Mouse (Mus musculus) neural tube, embryonic 15.5 days (tissue): ENCODE results near the gene Itga11. TPM values are rescaled to one million over a fixed set of nuclear protein-coding genes. Genes with fewer than 3 reads are reported as not detected.
"Not testable (repeated sequence)": the region's sequence is repeated elsewhere in the genome, so short reads cannot be mapped to it uniquely, and the experiment has no call there.

Source experiments
- ATAC-seq: fragments of 200-750 bp; cut with Nextera tagmentation; 2 replicates; pipeline ENCODE4 v1.8.0; 2017; ENCODE audit warnings: mild to moderate bottlenecking, moderate TSS enrichment, moderate library complexity; ENCODE audit not compliant: low FRiP score
- H3K27ac ChIP-seq: fragments of 300-500 bp; sonication (generic); replicated peaks from 2 replicates; pipeline ENCODE4 v1.5.1; 2015; ENCODE audit warnings: mild to moderate bottlenecking, inconsistent platforms
- H3K27me3 ChIP-seq: fragments of 300-500 bp; sonication (generic); replicated peaks from 2 replicates; pipeline ENCODE4 v1.6.1; 2015; ENCODE audit warnings: inconsistent platforms
- H3K36me3 ChIP-seq: fragments of 300-500 bp; sonication (generic); 2 replicates; pipeline ENCODE4 v1.6.1; 2015; ENCODE audit warnings: inconsistent platforms
- H3K4me1 ChIP-seq: fragments of 300-500 bp; sonication (generic); 2 replicates; pipeline ENCODE4 v1.6.1; 2015; ENCODE audit warnings: inconsistent platforms
- H3K4me2 ChIP-seq: fragments of 300-500 bp; sonication (generic); 2 replicates; pipeline ENCODE4 v1.6.1; 2015; ENCODE audit warnings: inconsistent platforms, mild to moderate bottlenecking, moderate library complexity
- H3K4me3 ChIP-seq: fragments of 300-500 bp; sonication (generic); replicated peaks from 2 replicates; pipeline ENCODE4 v1.5.1; 2015; ENCODE audit warnings: mild to moderate bottlenecking, inconsistent platforms
- H3K9ac ChIP-seq: fragments of 300-500 bp; sonication (generic); replicated peaks from 2 replicates; pipeline ENCODE4 v1.6.1; 2015; ENCODE audit warnings: mild to moderate bottlenecking, inconsistent platforms
- H3K9me3 ChIP-seq: fragments of 300-500 bp; sonication (generic); replicated peaks from 2 replicates; pipeline ENCODE4 v1.6.1; 2016; ENCODE audit warnings: inconsistent platforms
- WGBS: fragments of 180-500 bp; shearing (Covaris S2); methylation state at CpG from one replicate; pipeline ENCODE4 v1.1.7; 2015; ENCODE audit warnings: mixed read lengths; 5-methylcytosine and 5-hydroxymethylcytosine counted together
- polyA plus RNA-seq: library from polyadenylated mRNA; unstranded; fragments of >200 nt; fragmentation: Nextera tagmentation; extraction: Ambion mirVana; gene quantifications from 2 replicates; pipeline ENCODE4 v1.2.1, GENCODE M21; 2015

The Itga11 gene
- polyA plus RNA-seq, 1 experiment from 2014 or later, result 0.81 TPM

DNA sequence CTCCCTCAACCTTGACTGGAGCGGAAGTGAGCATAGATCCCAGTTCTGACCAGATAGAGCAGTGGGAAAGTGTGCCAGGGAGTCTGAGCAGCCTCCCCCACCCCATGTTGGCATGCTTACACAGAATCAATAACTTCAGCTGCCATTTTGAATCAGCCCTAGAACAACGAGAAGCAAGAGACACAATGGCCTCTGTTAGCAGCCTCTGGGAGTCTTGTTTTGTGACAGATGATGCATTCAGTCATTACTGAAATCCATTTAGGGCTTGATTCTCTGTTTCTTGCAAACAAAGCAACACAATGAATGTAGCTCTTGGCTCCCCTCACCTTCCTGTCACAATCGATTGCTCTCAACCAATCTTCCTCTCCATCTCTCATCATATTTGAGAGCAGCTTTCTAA is 19.6 kb upstream of the Itga11 start:
- Histone ChIP-seq H3K4me1 (0 out of 2 replicates have a peak, but pooled peaks cover 4% of the 10 kb centered on the region), H3K36me3 (no peaks in the 10 kb centered on the region), H3K9ac (no peak overlapping the region), H3K27me3 (no peaks in the 10 kb centered on the region), H3K4me3 (no peak overlapping the region), H3K9me3 (no peaks in the 10 kb centered on the region), H3K27ac (no peak overlapping the region), H3K4me2 (no peak overlapping the region)
- WGBS, result 69% methylated on average over 3 of the region's 3 CpGs
- ATAC-seq, result no peak

DNA sequence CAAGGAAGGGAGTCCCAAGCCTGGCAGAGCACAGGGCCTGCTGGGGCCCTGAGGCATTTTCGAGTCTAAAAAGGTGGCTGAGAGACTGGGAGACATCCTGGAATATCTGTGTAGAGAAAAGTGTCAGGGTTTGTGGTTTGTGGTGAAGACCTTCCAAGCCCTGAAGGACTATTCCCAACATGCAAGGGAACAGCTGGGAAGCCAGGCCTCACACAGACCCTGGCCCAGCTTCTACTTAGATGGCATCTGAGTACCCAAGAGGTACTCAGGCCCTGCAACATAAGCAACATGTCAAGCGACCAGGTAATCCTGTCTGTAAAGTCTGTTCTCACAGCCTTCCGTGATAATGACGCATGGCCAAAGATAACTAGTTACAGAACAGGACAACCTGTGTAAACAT is 18.6 kb upstream of the Itga11 start:
- Histone ChIP-seq H3K27me3 (no peaks in the 10 kb centered on the region), H3K9ac (no peak overlapping the region), H3K4me1 (peaks cover 4% of the 10 kb centered on the region; the same call in 1 of the 2 replicates), H3K36me3 (no peaks in the 10 kb centered on the region), H3K27ac (no peak overlapping the region), H3K4me2 (no peak overlapping the region), H3K4me3 (no peak overlapping the region), H3K9me3 (no peaks in the 10 kb centered on the region)
- ATAC-seq, result no peak
- 83% methylated on average over 4 of the region's 4 CpGs for WGBS

DNA sequence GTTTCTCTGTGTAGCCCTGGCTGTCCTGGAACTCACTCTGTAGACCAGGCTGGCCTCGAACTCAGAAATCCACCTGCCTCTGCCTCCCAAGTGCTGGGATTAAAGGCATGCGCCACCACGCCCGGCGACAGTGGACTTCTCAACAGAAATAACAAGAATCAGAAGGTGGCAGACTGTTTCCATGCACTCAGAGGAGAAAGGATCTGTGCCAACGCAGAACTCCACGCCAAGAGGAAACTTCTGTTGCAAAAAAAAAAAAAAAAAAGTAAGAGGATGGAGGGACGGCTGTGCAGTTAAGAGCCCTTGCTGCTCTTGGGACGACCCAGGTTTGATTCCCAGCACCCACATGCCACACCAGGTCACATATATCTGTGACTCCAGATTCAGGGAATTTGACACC is 16.7 kb upstream of the Itga11 start:
- not testable (repeated sequence) for H3K4me1 ChIP-seq, H3K27ac ChIP-seq, H3K9me3 ChIP-seq, H3K9ac ChIP-seq, H3K4me3 ChIP-seq, ATAC-seq, H3K27me3 ChIP-seq, H3K36me3 ChIP-seq, H3K4me2 ChIP-seq
- WGBS, result 96% methylated on average over 9 of the region's 9 CpGs

GRCm38 (mm10) chr9:62663443-62663842 is 14.2 kb upstream of the Itga11 start:
- ATAC-seq, result no peak
- Histone ChIP-seq H3K4me2 (no peak overlapping the region), H3K4me3 (no peak overlapping the region), H3K27ac (0 out of 2 replicates have a peak overlapping the region, but pooled peaks have one; percentile 8), H3K9ac (no peak overlapping the region), H3K36me3 (no peaks in the 10 kb centered on the region), H3K27me3 (no peaks in the 10 kb centered on the region), H3K4me1 (peaks cover 5% of the 10 kb centered on the region; the same call in 1 of the 2 replicates), H3K9me3 (no peaks in the 10 kb centered on the region)
- WGBS, result 47% methylated on average over 2 of the region's 2 CpGs

DNA sequence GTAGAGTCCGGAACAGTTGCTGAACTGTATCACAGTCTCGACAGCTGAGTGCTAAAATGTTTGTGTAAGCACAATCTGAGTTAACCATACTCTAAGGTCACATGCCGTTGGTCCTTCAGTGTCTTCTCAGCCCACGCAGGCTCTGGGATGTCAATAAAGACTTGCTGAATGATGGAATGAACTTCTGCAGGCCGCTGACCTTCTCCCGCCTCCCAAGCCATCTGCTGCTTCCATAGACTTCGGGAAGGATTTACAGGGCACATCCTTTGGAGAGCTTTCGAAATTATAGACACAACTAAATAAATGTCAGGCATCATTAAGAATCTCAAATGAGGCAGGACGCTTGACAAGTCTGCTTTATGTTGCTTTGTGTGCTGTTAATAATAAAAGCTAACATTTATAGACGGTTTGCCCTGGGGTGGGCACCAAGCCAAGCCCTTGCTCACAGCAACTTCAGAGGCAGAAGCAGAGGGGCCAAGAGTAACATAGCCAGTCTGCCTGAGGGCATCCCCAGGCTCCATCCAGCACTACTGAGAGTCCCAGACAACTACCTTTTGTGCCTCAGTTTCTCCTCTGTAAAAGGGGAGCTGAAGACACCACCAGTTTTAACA is 13.4 kb upstream of the Itga11 start:
- peak overlapping the region; percentile 8; the same call in 1 of the 2 replicates for H3K27ac ChIP-seq
- peaks cover 5% of the 10 kb centered on the region; the same call in 1 of the 2 replicates for H3K4me1 ChIP-seq
- no peak overlapping the region for H3K4me3 ChIP-seq
- no peak for ATAC-seq
- H3K4me2 ChIP-seq, result no peak overlapping the region
- H3K9me3 ChIP-seq, result no peaks in the 10 kb centered on the region
- no peak overlapping the region for H3K9ac ChIP-seq
- H3K27me3 ChIP-seq, result no peaks in the 10 kb centered on the region
- WGBS, result 36% methylated on average over 10 of the region's 10 CpGs
- H3K36me3 ChIP-seq, result no peaks in the 10 kb centered on the region

GRCm38 (mm10) chr9:62665892-62666291 is 11.7 kb upstream of the Itga11 start:
- Histone ChIP-seq H3K27me3 (no peaks in the 10 kb centered on the region), H3K36me3 (no peaks in the 10 kb centered on the region), H3K9ac (no peak overlapping the region), H3K4me2 (no peak overlapping the region), H3K27ac (no peak overlapping the region), H3K4me3 (no peak overlapping the region), H3K9me3 (no peaks in the 10 kb centered on the region), H3K4me1 (peaks cover 5% of the 10 kb centered on the region; the same call in 1 of the 2 replicates)
- WGBS, result 80% methylated on average over 4 of the region's 4 CpGs
- ATAC-seq, result no peak

DNA sequence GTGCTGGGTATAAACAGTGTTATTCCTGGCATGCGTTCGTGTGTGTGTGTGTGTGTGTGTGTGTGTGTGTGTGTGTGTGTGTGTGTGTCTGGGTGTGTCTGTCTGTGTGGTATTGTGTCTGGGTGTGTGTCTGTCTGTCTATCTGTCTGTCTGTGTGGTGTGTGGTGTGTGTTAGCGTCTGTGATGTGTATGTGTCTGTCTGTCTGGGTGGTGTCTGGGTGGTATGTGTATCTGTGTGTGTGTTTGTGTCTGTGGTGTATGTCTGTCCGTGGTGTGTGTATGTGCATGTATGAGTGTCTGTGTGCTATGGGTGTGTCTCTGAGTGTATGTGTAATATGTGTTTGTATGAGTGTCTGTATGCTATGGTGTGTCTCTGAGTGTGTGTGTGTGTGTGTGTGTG is 9.1 kb upstream of the Itga11 start:
- Histone ChIP-seq H3K9ac (no peak overlapping the region), H3K4me1 (peaks cover 5% of the 10 kb centered on the region; the same call in 1 of the 2 replicates), H3K4me2 (no peak overlapping the region), H3K27ac (no peak overlapping the region), H3K9me3 (no peaks in the 10 kb centered on the region), H3K4me3 (no peak overlapping the region), H3K36me3 (no peaks in the 10 kb centered on the region), H3K27me3 (no peaks in the 10 kb centered on the region)
- ATAC-seq, result no peak
- WGBS, result 90% methylated on average over 4 of the region's 4 CpGs

DNA sequence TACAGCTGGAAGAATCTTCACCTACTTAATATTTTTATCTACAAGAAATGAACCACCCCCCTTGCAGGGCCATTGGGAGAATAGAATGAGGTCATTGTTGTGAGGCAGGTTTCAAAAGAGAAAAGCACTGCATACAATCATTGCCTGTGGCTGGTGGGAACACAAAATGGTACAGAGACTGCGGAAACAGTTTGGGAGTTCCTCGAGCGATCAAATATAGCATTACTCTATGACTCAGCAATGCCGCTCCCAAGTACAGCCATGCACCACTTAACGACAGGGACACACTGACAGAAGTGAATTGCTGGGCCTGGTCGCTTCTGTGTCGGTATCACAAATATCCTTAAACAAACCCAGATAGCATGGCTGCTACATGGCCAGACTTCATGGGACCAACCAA is 4.4 kb upstream of the Itga11 start:
- 92% methylated on average over 7 of the region's 7 CpGs for WGBS
- no peak overlapping the region for H3K27ac ChIP-seq
- no peak for ATAC-seq
- no peak overlapping the region for H3K4me3 ChIP-seq
- H3K36me3 ChIP-seq, result no peaks in the 10 kb centered on the region
- no peak overlapping the region for H3K9ac ChIP-seq
- peaks cover 18% of the 10 kb centered on the region for H3K27me3 ChIP-seq
- no peaks in the 10 kb centered on the region for H3K9me3 ChIP-seq
- H3K4me1 ChIP-seq, result peaks cover 10% of the 10 kb centered on the region
- H3K4me2 ChIP-seq, result no peak overlapping the region

GRCm38 (mm10) chr9:62675172-62675571 is 2.5 kb upstream of the Itga11 start:
- H3K9ac ChIP-seq, result no peak overlapping the region
- H3K27ac ChIP-seq, result no peak overlapping the region
- H3K27me3 ChIP-seq, result peaks cover 35% of the 10 kb centered on the region
- H3K4me3 ChIP-seq, result no peak overlapping the region
- no peaks in the 10 kb centered on the region for H3K9me3 ChIP-seq
- no peak for ATAC-seq
- peaks cover 20% of the 10 kb centered on the region for H3K4me1 ChIP-seq
- H3K4me2 ChIP-seq, result no peak overlapping the region
- WGBS, result 83% methylated on average over 1 of the region's 1 CpGs
- H3K36me3 ChIP-seq, result no peaks in the 10 kb centered on the region

DNA sequence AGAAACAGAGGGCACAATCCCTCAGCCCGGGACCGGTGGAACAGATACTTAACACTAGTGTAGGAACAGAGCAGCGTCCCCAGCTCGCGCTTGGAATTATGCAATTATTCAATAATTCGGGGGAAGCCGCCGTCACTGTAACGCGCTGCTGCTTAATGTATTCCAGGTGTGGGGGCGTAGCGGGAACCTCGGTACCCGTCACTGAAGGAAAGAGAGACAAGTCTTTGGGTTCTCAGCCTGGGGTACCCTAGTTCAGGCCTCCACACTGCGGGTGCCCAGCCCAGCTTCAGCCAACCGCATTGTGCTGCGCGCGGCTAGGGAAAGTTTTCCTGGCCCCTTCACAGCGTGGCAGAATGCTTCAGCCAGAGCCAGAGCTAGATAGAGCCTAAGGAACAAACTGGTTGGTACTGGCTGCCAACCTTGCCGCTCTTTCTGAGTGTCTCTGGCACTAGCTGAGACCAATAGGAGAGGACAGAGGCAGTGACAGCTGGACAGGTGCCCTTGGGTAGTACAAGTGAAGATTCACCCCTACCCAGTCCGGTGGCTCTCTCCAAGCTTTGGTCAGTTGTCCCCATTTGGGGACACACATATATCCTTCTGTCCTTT is 1.0 kb downstream of the Itga11 start:
- H3K4me1 ChIP-seq, result peaks cover 20% of the 10 kb centered on the region
- no peaks in the 10 kb centered on the region for H3K9me3 ChIP-seq
- H3K4me3 ChIP-seq, result peak overlapping the region; percentile 40
- WGBS, result 3% methylated on average over 22 of the region's 22 CpGs
- peaks cover 40% of the 10 kb centered on the region for H3K27me3 ChIP-seq
- peak overlapping the region; percentile 77 for H3K4me2 ChIP-seq
- no peak overlapping the region for H3K9ac ChIP-seq
- H3K36me3 ChIP-seq, result no peaks in the 10 kb centered on the region
- ATAC-seq, result no peak
- no peak overlapping the region for H3K27ac ChIP-seq

DNA sequence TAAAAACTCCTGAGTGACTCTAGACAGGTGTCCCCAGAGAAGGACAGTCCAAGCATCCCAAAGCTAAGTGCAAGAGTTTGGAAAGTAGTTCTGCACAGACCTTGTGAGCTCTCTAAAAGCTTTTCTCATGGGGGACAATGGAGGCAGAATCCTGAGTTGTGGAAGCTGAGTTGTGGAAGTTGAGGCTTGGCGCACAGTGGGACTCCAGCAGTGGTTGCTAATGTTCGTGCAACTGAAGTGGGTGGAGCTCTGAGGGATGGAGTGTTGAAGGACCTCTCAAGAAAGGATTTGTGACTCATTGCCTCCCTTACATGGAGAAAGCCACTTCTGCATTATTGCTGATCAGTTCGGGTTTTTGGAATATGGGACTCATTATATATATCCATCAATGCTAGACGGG is 1.8 kb downstream of the Itga11 start:
- Histone ChIP-seq H3K9ac (no peak overlapping the region), H3K27ac (no peak overlapping the region), H3K4me3 (no peak overlapping the region), H3K9me3 (no peaks in the 10 kb centered on the region), H3K4me1 (peaks cover 20% of the 10 kb centered on the region), H3K27me3 (peaks cover 40% of the 10 kb centered on the region), H3K36me3 (no peaks in the 10 kb centered on the region), H3K4me2 (no peak overlapping the region)
- no peak for ATAC-seq
- WGBS, result 62% methylated on average over 4 of the region's 4 CpGs

- Histone ChIP-seq H3K4me3 (no peak overlapping the region), H3K9ac (no peak overlapping the region), H3K4me2 (no peak overlapping the region), H3K9me3 (no peaks in the 10 kb centered on the region), H3K27me3 (peaks cover 12% of the 10 kb centered on the region), H3K36me3 (no peaks in the 10 kb centered on the region), H3K4me1 (no peaks in the 10 kb centered on the region), H3K27ac (no peak overlapping the region)
- WGBS, result 87% methylated on average over 7 of the region's 7 CpGs
- ATAC-seq, result no peak
Observed at GRCm38 (mm10) chr9:62684311-62684710, 6.7 kb downstream of the Itga11 start.
